Mouse (Mus musculus): ENCODE results near the gene Commd7.
"Not testable (repeated sequence)": the region's sequence is repeated elsewhere in the genome, so short reads cannot be mapped to it uniquely, and the experiment has no call there.

Gene Commd7

DNA sequence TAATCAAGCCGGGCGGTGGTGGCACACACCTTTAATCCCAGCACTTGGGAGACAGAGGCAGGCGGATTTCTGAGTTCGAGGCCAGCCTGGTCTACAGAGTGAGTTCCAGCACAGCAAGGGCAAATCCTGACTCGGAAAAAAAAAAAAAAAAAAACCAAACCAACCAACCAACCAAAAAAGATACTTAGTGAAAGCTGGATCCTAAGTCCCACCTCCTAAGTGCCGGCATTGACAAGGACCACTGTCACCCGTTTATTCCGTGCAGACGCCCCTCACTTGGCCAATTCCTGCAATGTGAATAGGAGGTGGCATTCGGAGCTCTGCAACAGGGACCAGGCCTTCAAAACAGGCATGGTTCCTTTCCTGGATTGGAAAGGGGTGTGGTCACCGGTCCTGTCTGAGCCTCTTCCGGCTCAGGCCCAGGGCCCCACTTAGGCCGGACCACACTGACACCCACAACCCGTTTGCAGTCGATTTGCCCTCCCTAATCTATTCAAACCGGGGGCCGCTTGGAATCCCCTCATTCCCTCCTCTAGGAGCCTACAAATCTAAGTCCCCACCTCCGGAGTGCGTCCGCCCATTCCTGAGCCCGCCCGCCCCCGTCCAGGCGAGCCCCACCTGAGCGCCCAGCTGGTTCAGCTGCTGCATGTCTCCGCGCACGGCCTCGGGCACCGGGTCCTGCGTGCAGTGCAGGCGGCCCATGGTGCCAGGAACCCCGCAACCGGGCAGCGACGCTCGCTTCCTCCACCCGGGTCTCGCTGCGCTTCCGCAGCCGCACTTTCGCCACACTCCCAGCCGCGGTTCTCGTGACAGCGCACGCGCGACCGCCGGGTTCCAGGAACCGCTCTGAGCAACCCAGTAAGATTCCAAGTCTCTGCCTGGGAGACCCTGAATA lies at the start of gene Commd7:
TSS of gene Commd7 (minus strand) at position 806 of the 895 bp plus-strand sequence.
- DNase-seq: peak; percentile 91

DNA sequence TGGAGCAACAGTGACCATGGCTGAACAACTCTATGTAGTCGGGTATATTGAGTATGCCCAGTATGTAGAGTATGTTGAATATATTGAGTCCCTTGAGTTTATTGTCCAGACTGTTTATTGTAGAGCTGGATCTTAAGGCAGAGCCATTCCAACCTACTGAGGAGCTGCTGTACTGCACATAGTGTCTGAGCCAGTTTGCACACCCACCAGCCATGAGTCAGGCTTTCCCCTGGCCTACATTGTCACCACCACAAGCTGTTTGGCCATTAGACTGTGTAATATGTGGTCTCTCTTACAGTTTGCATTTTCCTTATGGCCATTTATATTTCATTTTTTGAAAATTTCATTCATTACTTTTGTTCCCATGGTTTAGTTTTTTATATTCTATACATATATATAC lies 47.4 kb upstream of the Commd7 start:
- DNase-seq: no peak

DNA sequence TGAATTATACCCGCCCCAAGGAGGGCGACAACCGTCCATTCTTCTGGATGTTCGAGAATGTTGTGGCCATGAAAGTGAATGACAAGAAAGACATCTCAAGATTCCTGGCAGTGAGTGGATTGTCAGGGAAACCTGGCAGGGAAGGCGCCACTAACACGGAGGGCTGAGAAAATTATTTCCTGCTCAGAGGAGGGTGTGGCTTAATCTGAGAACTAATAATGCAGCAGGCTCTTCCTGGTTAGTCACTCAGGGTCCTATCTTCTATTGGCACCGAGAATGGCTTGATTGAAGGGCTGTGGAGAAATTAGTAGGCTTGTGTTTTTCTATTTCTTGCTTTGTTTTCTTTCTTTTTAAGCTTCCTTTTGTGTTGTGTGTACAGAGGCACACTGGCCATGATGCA lies 45.0 kb upstream of the Commd7 start:
- DNase-seq: no peak

DNA sequence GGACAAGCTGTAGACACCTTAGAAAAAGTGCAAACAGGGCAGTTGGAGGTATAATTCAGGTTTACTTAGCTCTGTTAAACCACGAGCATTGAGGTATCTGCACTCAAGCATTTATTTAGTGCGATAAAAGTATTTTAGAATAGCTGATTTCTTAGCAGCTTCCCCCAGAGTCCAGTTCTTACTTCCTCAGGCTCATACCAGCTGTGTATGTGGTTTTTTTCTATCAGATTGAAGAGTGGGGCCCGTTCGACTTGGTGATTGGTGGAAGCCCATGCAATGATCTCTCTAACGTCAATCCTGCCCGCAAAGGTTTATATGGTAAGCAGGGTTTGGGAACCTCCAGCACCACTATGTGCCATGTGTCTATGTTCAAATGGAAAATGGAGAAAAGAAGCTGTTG lies 44.4 kb upstream of the Commd7 start:
- no peak for DNase-seq

DNA sequence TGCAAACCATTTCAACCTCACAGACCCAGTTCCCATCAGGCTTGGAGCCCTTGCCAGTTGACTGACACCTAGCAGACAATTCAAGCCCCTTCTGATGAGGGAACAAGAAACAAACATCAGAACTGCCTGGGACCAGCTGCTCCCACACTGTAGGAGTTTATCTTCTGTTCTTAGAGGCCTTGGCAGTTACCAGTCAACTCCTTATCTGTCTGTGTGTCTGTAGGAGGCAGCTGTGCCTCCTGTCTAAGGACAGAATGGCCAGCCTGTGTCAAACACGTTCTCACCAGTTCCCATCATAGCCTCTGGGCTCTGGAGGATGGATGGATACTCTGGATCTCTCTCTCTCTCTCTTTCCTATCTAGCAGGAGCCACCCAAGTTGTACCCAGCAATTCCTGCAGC lies 42.8 kb upstream of the Commd7 start:
- not testable (repeated sequence) for DNase-seq

DNA sequence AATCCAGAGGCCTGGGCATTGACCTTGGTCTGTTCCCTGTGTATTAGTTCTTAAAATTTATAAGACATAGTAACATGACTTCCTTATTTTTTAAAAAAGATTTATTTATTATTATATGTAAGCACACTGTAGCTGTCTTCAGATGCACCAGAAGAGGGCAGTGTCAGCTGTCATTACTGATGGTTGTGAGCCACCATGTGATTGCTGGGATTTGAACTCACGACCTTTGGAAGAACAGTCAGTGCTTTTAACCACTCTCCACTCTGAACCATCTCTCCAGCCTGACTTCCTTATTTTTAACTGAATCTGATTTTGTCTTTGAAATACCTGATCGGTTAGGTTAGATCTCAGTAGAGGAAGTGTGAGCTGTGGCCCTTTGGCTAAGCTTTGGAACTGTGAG lies 40.0 kb upstream of the Commd7 start:
- no peak for DNase-seq

DNA sequence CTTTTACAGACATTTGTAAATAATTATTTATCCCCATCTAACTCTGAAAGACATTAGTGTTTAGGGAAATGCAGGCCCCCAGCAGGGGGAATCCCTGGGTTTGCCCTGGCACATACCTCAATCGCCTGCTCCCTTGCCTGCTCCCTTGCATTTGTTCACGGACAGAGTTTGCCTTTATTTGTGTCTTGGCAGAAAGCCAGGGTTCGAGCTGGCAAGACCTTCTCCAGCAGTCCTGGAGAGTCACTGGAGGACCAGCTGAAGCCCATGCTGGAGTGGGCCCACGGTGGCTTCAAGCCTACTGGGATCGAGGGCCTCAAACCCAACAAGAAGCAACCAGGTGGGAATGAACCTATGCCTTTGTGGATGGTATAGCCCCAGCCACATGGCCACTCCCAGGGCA lies 37.5 kb upstream of the Commd7 start:
- no peak for DNase-seq

DNA sequence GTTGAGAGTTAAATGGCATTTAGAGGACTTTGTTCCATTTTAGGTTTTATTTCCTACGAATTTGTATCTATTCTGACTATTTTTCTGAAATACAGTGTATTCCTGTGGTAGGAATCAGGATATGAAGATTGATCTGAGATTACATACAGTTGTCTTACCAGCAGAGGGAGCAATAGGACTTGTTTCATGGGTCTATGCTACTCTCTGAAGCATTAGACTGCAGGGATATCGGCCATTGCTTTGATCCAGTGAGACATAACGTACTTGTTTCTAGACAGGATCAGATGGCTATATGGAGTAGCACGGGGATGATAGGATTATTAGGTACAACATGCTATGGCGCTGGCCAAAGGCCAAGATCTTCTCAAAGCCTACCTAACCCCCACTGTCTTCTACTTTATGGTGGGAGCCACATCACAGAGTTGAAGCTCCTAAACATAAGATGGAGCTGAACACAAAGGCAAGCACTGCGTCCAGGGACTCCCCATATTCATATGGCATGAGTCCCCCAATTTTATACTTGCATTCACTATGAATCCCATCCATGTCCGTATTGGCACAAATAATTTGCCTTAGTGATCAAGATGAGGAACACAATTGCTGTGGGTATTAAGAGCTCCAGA lies 36.3 kb upstream of the Commd7 start:
- DNase-seq: peak; percentile 48

DNA sequence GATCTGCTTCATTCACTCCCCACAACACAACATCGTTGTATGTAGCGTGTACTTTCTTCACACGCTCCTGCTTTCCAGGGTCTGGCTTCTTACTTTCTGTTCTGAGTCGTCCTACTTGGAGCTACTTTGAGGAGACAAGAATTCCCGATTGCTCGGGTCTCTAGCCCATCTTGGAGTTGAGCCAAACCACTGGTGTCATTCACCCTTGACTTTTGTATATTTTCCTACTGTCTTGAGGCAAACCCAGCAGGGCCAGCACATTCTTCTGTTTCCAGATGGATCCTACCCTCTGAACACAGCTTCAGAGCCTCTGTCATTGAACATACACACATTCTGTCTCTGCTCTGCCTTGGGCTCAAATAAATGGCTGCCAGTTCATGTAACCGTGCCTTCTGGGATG lies 32.8 kb upstream of the Commd7 start:
- no peak for DNase-seq

DNA sequence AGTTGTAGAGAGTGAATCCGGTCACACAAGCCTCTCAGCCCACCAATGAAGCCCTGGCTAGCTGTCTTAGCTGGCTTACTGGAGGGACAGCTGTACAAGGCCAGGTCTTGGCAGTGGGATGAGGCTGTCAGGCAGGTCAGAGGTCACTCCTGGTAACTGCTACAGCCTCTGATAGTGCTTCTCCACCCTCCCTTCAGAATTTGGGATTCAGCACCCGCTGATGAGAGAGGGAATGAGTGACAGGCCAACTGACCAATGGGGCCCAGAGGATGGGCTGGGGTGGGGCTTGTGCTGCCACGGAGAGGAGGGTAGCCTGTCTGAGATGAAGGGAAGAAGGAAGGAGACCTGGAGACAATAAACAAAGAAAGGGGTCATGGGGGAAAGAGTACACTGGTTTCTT lies 28.0 kb upstream of the Commd7 start:
- DNase-seq: no peak

DNA sequence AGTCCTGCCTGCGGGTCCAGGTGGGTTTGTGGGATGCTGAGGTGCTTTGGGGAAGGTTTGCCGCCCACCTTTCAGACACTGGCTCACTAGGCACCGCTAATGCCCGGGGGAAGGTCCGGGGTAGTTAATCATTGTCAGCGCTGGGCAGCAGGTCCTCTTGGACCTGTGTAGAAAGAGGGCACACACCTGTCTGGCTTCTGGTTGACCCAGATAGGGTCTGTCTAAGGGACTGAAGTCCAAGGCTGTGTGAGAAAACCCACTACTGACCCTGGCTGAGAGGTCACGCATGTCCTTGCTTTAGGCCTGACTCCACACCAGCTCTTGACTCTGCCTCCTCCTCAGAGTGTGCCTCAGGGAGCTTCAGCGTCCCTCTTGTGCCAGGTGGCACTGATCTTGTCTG lies 25.1 kb upstream of the Commd7 start:
- DNase-seq: not testable (repeated sequence)

DNA sequence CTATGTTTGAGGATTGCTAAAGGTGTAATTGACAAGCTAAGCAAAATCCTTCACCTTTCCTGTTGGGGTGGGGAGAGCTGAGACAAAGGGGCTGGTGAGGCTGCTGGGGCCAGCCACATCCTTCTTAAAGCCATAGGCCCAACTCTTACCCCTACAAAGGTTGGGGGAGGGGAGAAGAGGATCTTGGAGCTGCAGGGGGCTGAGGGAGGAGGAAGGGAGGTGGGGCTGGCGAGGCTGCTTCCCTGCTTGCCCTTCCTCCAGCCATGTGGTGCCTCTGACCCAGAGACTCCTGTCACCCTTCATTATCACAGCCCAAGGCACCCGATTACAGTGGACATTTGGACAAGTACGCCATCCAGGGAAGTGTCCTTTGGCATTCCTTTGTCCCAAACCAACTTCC lies 19.1 kb upstream of the Commd7 start:
- no peak for DNase-seq

DNA sequence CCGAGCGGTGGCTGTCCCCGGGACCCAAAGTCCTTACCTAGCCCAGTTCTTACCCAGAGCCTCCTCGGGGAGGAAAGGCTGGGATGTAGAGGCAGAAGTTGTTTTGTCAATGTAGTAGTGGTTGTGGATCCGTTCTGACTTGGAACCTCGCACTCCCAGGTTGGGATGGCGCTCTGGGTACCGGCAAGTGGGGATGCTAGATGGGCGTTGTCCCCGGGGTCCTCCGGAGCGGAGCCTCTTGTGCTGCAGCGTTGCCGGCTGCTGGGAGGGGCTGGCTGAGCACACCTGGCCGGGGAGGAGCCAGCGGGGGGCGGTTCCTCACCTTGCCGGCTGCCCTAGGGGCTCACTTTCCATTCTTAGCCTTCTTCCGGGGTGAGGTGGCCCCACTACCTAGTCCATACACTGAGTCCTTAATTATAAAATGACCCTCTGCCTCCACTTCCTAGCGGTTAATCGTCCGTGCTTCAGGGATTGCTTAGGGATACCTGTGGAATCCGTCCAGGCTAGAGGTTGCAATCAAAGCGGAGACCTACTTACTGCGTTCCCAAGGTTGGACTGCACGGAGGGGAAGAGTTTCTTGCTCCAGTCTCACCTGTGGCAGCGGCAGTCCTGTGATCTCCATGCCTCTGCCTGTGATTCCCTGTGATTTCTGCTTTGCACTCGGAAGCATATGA lies 17.6 kb upstream of the Commd7 start:
- peak; percentile 24 for DNase-seq

DNA sequence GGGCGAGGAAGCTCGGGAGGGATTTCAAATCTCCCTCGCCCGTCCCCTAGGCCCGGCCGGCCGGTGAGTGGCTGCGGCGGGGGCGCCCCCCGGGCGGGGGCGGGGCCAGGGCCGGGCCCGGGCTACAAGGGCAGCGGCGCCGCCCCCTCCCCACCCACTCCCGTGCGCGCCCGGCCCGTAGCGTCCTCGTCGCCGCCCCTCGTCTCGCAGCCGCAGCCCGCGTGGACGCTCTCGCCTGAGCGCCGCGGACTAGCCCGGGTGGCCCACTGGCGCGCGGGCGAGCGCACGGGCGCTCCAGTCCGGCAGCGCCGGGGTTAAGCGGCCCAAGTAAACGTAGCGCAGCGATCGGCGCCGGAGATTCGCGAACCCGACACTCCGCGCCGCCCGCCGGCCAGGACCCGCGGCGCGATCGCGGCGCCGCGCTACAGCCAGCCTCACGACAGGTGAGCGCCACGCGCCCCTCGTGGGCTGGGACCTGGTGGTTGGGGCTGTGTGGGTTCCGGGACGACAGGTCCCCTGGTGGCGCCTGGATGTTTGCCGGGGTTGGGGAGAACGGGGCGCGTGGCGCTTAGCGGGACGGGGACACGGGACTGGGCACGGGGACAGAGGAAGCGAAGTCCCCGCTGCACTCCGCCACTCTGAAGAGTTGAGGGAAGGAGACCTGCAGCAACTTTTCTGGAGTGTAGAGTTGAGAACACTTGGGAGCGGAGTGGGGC lies 16.9 kb upstream of the Commd7 start, which contains the start of gene Dnmt3b:
TSS of gene Dnmt3b (plus strand) at position 153 of the 716 bp plus-strand sequence.
- peak; percentile 75 for DNase-seq

DNA sequence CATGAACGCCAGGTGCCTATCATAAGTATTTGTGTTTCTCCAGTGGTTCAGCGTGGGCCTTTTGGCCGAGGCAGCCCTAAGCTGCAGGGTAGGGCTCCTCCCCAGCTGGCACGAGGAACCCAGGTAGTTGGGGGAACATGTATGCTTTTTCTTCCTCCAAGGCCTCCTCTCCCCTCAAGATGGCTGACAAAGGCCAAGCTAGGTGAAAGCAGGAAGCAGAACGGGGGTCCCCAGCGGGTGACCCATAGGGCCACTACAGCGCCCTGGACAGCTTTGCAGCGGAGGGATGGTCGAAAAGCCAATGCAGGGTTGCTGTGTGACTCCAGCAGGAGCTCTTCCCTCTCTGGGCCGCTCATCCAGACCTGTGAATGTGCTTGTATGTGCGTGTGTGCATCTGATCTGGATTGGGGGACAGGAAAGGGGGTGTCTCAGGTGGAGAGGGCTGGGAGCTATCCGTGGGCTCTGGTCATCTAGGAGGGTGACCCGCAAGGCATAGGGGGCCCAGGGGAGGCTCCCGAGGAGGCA lies 16.3 kb upstream of the Commd7 start:
- no peak for DNase-seq

DNA sequence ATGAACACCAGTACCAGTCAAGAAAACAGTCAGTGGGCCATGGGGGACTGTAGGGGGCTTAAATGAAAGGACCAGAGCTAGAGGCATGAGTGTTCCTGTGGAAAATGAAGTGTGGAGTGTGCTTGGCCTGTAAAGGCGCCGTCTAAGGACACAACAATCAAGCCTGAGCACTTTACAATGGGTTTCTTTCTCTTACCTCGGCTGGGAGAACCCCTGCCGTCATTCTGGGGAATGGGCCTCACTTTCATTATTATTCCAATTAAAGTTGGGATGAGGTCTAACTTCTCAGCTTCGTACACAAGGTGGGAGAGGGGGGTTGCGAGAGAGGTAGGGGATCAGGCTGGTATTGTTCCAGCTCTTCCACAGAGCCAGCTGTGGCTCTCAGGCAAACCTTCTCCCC lies 10.4 kb upstream of the Commd7 start:
- no peak for DNase-seq

DNA sequence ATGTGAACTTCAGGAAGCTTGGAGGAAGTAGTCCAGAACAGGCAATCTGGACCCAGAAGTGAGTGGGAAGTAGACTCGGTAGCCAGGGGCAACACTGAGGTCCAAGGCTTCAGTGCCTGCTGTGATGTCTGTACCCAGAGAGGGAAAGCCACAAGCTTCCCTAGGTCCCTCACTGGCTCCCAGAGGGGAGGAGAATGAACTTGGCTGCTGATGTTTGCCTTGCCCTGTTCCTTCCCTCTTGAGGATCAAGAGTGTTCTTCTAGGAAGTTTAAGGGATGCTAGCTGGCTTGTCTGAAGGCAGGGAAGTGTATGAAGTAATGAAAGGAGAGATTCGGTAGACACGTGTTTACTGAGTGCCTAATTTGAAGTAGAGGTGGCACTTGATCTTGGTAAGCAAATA lies 9.9 kb upstream of the Commd7 start:
- no peak for DNase-seq

DNA sequence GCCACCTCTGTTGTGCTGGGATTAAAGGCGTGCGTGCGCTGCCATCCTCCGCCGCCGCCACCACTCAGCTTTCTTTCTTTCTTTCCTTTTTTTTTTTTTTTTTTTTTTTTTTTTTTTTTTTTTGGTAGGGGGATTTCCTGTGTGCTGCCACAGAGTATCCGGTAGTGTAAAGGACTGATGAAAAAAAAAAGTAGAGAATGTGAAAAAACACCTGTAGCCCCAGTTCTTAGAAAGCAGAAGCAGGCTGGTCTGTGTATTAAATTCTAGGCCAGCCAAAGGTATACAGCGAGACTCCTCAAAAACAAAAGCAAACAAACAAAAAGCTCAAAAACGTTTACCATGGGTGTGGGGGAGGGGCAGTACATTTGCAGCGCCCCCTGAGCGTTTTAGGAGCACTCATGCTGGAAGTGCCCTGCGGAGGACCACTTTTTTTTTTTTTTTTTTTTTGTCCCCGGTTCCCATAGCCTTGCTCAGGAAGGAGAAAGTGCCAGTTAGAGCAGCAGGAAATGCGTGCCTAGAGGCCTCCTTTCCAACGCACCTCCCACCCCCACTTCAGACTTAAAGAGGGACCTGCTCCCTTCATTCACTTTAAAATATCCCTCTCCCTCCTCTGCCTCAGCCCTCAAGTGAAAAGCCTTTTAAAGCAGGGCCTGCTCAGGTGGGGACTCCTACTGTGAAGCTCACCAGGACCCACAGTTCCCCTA lies 6.5 kb upstream of the Commd7 start:
- DNase-seq: no peak

DNA sequence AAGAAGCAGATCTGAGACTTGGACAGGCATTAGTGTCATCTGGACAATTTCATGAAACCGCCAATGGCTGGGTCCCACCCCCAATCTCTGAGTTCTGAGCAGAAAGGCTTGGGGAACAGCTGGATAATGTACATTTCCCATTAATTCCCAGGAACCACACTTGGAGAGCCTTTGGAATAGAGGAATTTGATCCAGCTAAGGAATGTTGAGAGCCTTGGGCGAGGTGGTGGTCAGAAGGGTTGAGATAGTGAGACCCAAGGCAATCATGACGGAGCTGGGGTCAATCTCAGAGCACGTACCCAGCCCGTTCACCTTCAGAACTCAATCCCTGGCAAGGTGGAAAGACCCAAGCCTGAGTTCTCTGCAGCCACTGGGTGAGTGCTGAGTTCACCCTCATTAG lies 678 bp upstream of the Commd7 start:
- no peak for DNase-seq

DNA sequence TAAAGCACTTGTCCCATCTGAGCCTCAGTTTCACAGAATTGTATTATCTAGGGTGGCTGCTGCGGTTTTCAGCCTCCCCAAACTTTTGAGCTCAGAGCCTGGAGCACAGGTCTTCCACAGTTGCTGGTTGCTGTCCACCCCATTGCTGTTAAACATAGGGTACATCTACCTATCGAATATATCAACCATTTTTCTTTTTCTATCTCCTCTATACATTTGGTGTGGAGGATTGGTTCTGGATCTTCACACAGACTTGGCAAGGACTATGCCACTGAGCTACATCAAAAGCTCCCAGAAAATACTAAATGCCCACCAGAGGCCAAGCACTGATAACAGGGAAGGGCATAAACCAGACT lies 268 bp upstream of the Commd7 start:
- no peak for DNase-seq

DNA sequence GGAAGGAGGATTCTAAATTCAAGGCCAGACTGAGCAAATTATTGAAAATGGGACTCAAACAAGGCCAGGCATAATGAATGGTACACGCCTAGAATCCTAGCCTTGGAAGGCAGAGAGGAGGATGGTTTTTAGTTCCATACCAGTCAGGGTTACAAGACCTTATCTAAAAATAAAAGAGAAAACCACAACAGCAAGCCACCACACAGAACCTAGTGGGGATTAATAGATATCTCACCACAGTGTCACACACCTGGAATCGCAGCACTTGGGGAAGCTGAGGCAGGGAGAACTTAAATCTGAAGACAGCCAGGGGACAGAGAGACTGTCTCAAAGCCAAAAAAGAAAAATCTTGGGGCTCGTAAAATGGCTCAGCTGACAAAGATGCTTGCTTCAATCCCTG lies 1.6 kb downstream of the Commd7 start:
- DNase-seq: no peak

DNA sequence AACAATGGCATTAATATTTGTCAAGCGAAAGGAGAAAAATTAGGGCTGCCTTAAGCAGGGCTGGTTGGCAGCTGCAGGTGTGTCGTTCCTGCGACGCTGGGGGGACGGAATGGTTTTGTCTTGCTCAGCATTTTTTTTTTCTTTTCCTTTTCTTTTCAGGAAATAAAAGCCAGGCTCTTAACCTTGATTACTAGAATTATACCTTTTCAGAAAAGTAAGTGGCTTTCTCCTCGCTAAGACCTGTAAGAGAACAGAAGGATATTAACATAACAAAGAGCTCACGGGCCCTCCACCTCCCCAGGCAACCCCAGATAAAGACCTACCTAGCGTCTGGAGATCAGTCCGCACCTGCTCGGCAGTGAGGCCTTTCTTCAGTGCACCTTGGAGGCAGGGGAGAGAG lies 10.1 kb downstream of the Commd7 start:
- no peak for DNase-seq
